Mouse (Mus musculus) E14TG2a.4 (cell line): ENCODE measurements around the gene Rubcnl.

ENCODE experiments used
- CTCF ChIP-seq: conservative IDR thresholded peaks from 2 replicates; pipeline ENCODE4 v1.5.1; 2014; ENCODE audit warnings: low read length
- NANOG ChIP-seq: IDR thresholded peaks from 2 replicates; pipeline ENCODE4 v1.6.1; 2014; ENCODE audit warnings: borderline replicate concordance, low read length, mixed read lengths
- POU5F1 ChIP-seq: IDR thresholded peaks from 2 replicates; pipeline ENCODE4 v1.6.1; 2014; ENCODE audit warnings: low read length, borderline replicate concordance

- TF ChIP-seq CTCF = no peak
- TF ChIP-seq NANOG = no peak
- no peak for TF ChIP-seq POU5F1
These were observed 59.7 kb downstream of the Rubcnl start for GRCm38 (mm10) chr14:75075299-75076180.
